In genomic region chr19:3850847-3851469, GRCm38 (mm10) we compare ENCODE assay signal across 8 mouse cellular contexts. TPM values are rescaled to one million over a fixed set of nuclear protein-coding genes. Genes with fewer than 3 reads are reported as not detected.
A peak's percentile ranks its signal among the peaks of the same experiment; 100 is the strongest.
DNase-seq lines count a peak whose midpoint lies in the region; ATAC-seq and TF ChIP-seq lines count a peak whose summit lies in the region.

No protein-coding gene starts in this region.

- WGBS in kidney, adult 2 months = 2% methylated on average over 19 of the region's 19 CpGs
- 4% methylated on average over 19 of the region's 19 CpGs for WGBS in lung, embryonic 15.5 days
- whole genome bisulfite sequencing in small intestine, adult 2 months = 4% methylated on average over 19 of the region's 19 CpGs

- no peaks in the 10 kb centered on the region for H3K9me3 ChIP-seq in lung, embryonic 15.5 days

- peak overlapping the region; percentile 87 for H3K27ac ChIP-seq in kidney, adult 2 months (ENCODE audit: insufficient read depth, low read depth, low read length)
- H3K27ac ChIP-seq in lung, embryonic 15.5 days = peak overlapping the region; percentile 99
- peak overlapping the region; percentile 96 for H3K27ac ChIP-seq in small intestine, adult 2 months (ENCODE audit: insufficient read depth, low read depth, low read length)

- H3K27me3 ChIP-seq in kidney, adult 2 months (replicated peaks; ENCODE audit: control insufficient read depth, insufficient read depth, low read length) = no peaks in the 10 kb centered on the region
- H3K27me3 ChIP-seq in lung, embryonic 15.5 days = no peaks in the 10 kb centered on the region
- no peaks in the 10 kb centered on the region for H3K27me3 ChIP-seq in small intestine, adult 2 months (ENCODE audit: control insufficient read depth, insufficient read depth, low read length)

- peak; percentile 77 for DNase-seq in cerebellum, adult 11-12 months
- no peak for DNase-seq in cerebellum, adult 8-10 months
- peak; percentile 69 for DNase-seq in 3134 (ENCODE audit: extremely low read depth, insufficient read length, low spot score)
- DNase-seq in adrenal gland, postnatal 36 days = peak; percentile 85 to 86
- DNase-seq in kidney, adult 2 months = peak; percentile 94

- no peak for TF ChIP-seq POLR2A in kidney, adult 2 months (IDR thresholded peaks at IDR 0.05; ENCODE audit: low read depth, low read length)
- no peak for TF ChIP-seq POLR2A in small intestine, adult 2 months (IDR thresholded peaks at IDR 0.05; ENCODE audit: low read depth, low read length)

- H3K4me3 ChIP-seq in kidney, adult 2 months (ENCODE audit: insufficient read depth, low read depth, low read length) = peak overlapping the region; percentile 75
- H3K4me3 ChIP-seq in lung, embryonic 15.5 days = peak overlapping the region; percentile 95
- H3K4me3 ChIP-seq in small intestine, adult 2 months (ENCODE audit: low read depth, low read length) = peak overlapping the region; percentile 81

- peaks cover 35% of the 10 kb centered on the region for H3K4me1 ChIP-seq in kidney, adult 2 months (ENCODE audit: control insufficient read depth, insufficient read depth, low read length)
- peaks cover 41% of the 10 kb centered on the region for H3K4me1 ChIP-seq in lung, embryonic 15.5 days
- H3K4me1 ChIP-seq in small intestine, adult 2 months (ENCODE audit: control insufficient read depth, insufficient read depth, insufficient read length, low read length) = peaks cover 36% of the 10 kb centered on the region

- no peaks in the 10 kb centered on the region for H3K36me3 ChIP-seq in kidney, adult 2 months (ENCODE audit: control insufficient read depth, insufficient read depth, low read length)
- no peaks in the 10 kb centered on the region for H3K36me3 ChIP-seq in lung, embryonic 15.5 days
- no peaks in the 10 kb centered on the region for H3K36me3 ChIP-seq in small intestine, adult 2 months (ENCODE audit: control insufficient read depth, insufficient read depth, low read length)

- peak; percentile 20; the same call in 1 of the 2 replicates for ATAC-seq in erythroid progenitor cell, adult 5-6 weeks (replicated peaks; ENCODE audit: low FRiP score, poor library complexity, severe bottlenecking)
- no peak; the same call in 1 of the 2 replicates for ATAC-seq in lung, embryonic 15.5 days (ENCODE audit: borderline replicate concordance, extremely low read depth, low FRiP score, low TSS enrichment)

- no peak for TF ChIP-seq CTCF in kidney, adult 2 months (conservative IDR thresholded peaks at IDR 0.05; ENCODE audit: insufficient read depth, insufficient read length, low read depth, low read length)
- no peak for TF ChIP-seq CTCF in small intestine, adult 2 months (IDR thresholded peaks at IDR 0.05; ENCODE audit: extremely low read depth, insufficient read length, insufficient replicate concordance, low read depth, low read length)

- H3K4me2 ChIP-seq in lung, embryonic 15.5 days = peak overlapping the region; percentile 88

- H3K9ac ChIP-seq in lung, embryonic 15.5 days = peak overlapping the region; percentile 38

RNA-seq across cellular contexts. Expression of gene Chka, which starts 0.6 kb away (rescaled TPM):
- total RNA-seq in adrenal gland, postnatal 36 days (2021) = 100 to 1,000 TPM; 112 to 133 TPM
- total RNA-seq in erythroid progenitor cell, adult 5-6 weeks (2015; ENCODE audit: low replicate concordance) = 10.1 and 13.4 TPM in 2 replicates
- total RNA-seq in erythroid progenitor cell, adult 5-6 weeks (2017; ENCODE audit: low replicate concordance) = 10.8 and 11.8 TPM in 2 replicates
- 65.0 and 72.0 TPM in 2 replicates for polyA plus RNA-seq in kidney, adult 2 months (2012; rRNA removed)
- 55.8 and 68.1 TPM in 2 replicates for polyA plus RNA-seq in lung, embryonic 15.5 days (2015; fragmentation: Nextera tagmentation; extraction: Ambion mirVana)
- polyA plus RNA-seq in small intestine, adult 2 months (2012; rRNA removed) = 85.2 and 214 TPM in 2 replicates

RNA-seq across cellular contexts. Expression of gene Tcirg1, which starts 56.0 kb away (rescaled TPM):
- 10 to 100 TPM; 57.7 to 65.9 TPM for total RNA-seq in adrenal gland, postnatal 36 days (2021)
- 40.0 and 51.6 TPM in 2 replicates for total RNA-seq in erythroid progenitor cell, adult 5-6 weeks (2015; ENCODE audit: low replicate concordance)
- total RNA-seq in erythroid progenitor cell, adult 5-6 weeks (2017; ENCODE audit: low replicate concordance) = 30.5 and 44.4 TPM in 2 replicates
- 69.2 and 71.2 TPM in 2 replicates for polyA plus RNA-seq in kidney, adult 2 months (2012; rRNA removed)
- polyA plus RNA-seq in lung, embryonic 15.5 days (2015; fragmentation: Nextera tagmentation; extraction: Ambion mirVana) = 46.6 and 53.1 TPM in 2 replicates
- polyA plus RNA-seq in small intestine, adult 2 months (2012; rRNA removed) = 107 and 148 TPM in 2 replicates
